Mouse (Mus musculus) heart, embryonic 16.5 days (tissue): ENCODE data around the gene Slc25a33. TPM values are rescaled to one million over a fixed set of nuclear protein-coding genes. Genes with fewer than 3 reads are reported as not detected.
"Not testable (repeated sequence)": the region's sequence is repeated elsewhere in the genome, so short reads cannot be mapped to it uniquely, and the experiment has no call there.

Experiments
- ATAC-seq: fragments of 200-750 bp; cut with Nextera tagmentation; replicated peaks from 2 replicates; pipeline ENCODE4 v1.8.0; 2017; ENCODE audit warnings: moderate number of reproducible peaks; ENCODE audit not compliant: insufficient read depth, low FRiP score; ENCODE audit errors: extremely low read depth
- H3K27ac ChIP-seq: fragments of 300-500 bp; sonication (generic); 2 replicates; pipeline ENCODE4 v1.5.1; 2014; ENCODE audit warnings: mild to moderate bottlenecking, low read length, control low read depth, moderate library complexity
- H3K27me3 ChIP-seq: fragments of 300-500 bp; sonication (generic); 2 replicates; pipeline ENCODE4 v1.6.1; 2014; ENCODE audit warnings: low read length, mixed read lengths; ENCODE audit not compliant: control insufficient read depth, insufficient read depth
- H3K36me3 ChIP-seq: fragments of 300-500 bp; sonication (generic); 2 replicates; pipeline ENCODE4 v1.6.1; 2014; ENCODE audit not compliant: control insufficient read depth, insufficient read depth
- H3K4me1 ChIP-seq: fragments of 300-500 bp; sonication (generic); 2 replicates; pipeline ENCODE4 v1.6.1; 2014; ENCODE audit warnings: low read length, mixed read lengths; ENCODE audit not compliant: control insufficient read depth, insufficient read depth
- H3K4me2 ChIP-seq: fragments of 300-500 bp; sonication (generic); 2 replicates; pipeline ENCODE4 v1.6.1; 2014; ENCODE audit warnings: low read depth, mild to moderate bottlenecking, control low read depth, low read length
- H3K4me3 ChIP-seq: fragments of 300-500 bp; sonication (generic); 2 replicates; pipeline ENCODE4 v1.5.1; 2014; ENCODE audit warnings: mild to moderate bottlenecking, control low read depth, low read length
- H3K9ac ChIP-seq: fragments of 300-500 bp; sonication (generic); 2 replicates; pipeline ENCODE4 v1.6.1; 2014; ENCODE audit warnings: low read length, control low read depth
- H3K9me3 ChIP-seq: fragments of 300-500 bp; sonication (generic); replicated peaks from 2 replicates; pipeline ENCODE4 v1.6.1; 2016; ENCODE audit warnings: low read length; ENCODE audit not compliant: control insufficient read depth
- WGBS: fragments of 180-500 bp; shearing (Covaris S2); extraction: QIAGEN DNeasy Blood & Tissue Kit; methylation state at CpG from one replicate; pipeline ENCODE4 v1.1.7; 2014; 5-methylcytosine and 5-hydroxymethylcytosine counted together
- polyA plus RNA-seq: library from polyadenylated mRNA; unstranded; fragments of >200 nt; fragmentation: Nextera tagmentation; extraction: Ambion mirVana; gene quantifications from 2 replicates; pipeline ENCODE4 v1.2.1, GENCODE M21; 2015

Gene Slc25a33
- polyA plus RNA-seq, 1 experiment from 2014 or later = 6.5 TPM

GRCm38 (mm10) chr4:149752836-149753235 is 21.2 kb downstream of the Slc25a33 start:
- Histone ChIP-seq H3K4me2 (no peak overlapping the region), H3K36me3 (no peaks in the 10 kb centered on the region), H3K4me3 (no peak overlapping the region), H3K9me3 (no peaks in the 10 kb centered on the region), H3K27ac (no peak overlapping the region), H3K9ac (no peak overlapping the region), H3K27me3 (no peaks in the 10 kb centered on the region), H3K4me1 (no peaks in the 10 kb centered on the region)
- ATAC-seq = no peak
- WGBS = 80% methylated on average over 3 of the region's 3 CpGs

DNA sequence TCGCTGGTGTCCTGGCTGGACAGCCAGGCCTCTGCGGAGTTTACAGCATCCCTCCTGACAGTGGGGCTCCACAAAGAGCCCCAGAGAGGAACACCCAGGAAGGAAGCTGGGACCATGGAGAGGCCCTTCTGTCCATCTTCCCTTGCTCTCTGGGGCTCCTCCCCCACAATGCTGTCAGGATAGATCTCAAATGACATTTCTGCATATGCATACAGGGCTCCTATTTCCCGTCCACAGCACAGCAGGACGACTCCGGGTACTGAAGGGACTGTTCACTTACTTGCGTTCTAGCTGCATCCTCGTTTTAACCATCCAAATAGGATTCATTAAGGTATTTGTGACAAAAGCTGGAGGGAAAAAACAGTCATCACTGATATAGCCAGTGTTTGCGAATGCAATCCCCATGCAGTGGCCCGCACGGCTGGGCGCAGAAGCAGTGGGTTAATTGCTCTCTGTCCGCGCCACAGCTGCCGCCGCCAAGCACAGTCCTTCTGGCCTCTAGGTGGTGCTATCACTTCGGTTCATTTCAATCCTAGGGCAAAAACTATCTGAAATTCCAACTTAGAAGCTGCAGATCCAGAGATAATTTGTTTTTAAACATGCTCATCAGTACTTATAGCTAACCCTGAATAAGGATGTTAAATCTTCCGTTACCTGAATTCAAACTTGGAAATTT is 21.8 kb downstream of the Slc25a33 start:
- Histone ChIP-seq H3K9me3 (no peaks in the 10 kb centered on the region), H3K9ac (no peak overlapping the region), H3K4me2 (no peak overlapping the region), H3K36me3 (no peaks in the 10 kb centered on the region), H3K27ac (no peak overlapping the region), H3K4me1 (no peaks in the 10 kb centered on the region), H3K27me3 (no peaks in the 10 kb centered on the region), H3K4me3 (no peak overlapping the region)
- 37% methylated on average over 17 of the region's 17 CpGs for WGBS
- ATAC-seq = no peak

GRCm38 (mm10) chr4:149750671-149751070 is 23.4 kb downstream of the Slc25a33 start:
- Histone ChIP-seq H3K36me3 (no peaks in the 10 kb centered on the region), H3K4me2 (no peak overlapping the region), H3K4me3 (no peak overlapping the region), H3K9me3 (no peaks in the 10 kb centered on the region), H3K4me1 (no peaks in the 10 kb centered on the region), H3K9ac (no peak overlapping the region), H3K27ac (no peak overlapping the region), H3K27me3 (no peaks in the 10 kb centered on the region)
- no peak for ATAC-seq
- 46% methylated on average over 5 of the region's 5 CpGs for WGBS

- not testable (repeated sequence) for ATAC-seq, H3K4me2 ChIP-seq, H3K36me3 ChIP-seq, H3K9me3 ChIP-seq, H3K27me3 ChIP-seq, H3K4me1 ChIP-seq, H3K4me3 ChIP-seq, H3K9ac ChIP-seq, H3K27ac ChIP-seq
- 89% methylated on average over 3 of the region's 3 CpGs for WGBS
These were observed 24.4 kb downstream of the Slc25a33 start for GRCm38 (mm10) chr4:149749663-149750015.

GRCm38 (mm10) chr4:149749003-149749662 is 24.9 kb downstream of the Slc25a33 start:
- Histone ChIP-seq H3K4me1 (no peaks in the 10 kb centered on the region), H3K36me3 (no peaks in the 10 kb centered on the region), H3K4me2 (no peak overlapping the region), H3K4me3 (no peak overlapping the region), H3K9ac (no peak overlapping the region), H3K27me3 (no peaks in the 10 kb centered on the region), H3K27ac (no peak overlapping the region), H3K9me3 (no peaks in the 10 kb centered on the region)
- 89% methylated on average over 18 of the region's 18 CpGs for WGBS
- no peak for ATAC-seq

DNA sequence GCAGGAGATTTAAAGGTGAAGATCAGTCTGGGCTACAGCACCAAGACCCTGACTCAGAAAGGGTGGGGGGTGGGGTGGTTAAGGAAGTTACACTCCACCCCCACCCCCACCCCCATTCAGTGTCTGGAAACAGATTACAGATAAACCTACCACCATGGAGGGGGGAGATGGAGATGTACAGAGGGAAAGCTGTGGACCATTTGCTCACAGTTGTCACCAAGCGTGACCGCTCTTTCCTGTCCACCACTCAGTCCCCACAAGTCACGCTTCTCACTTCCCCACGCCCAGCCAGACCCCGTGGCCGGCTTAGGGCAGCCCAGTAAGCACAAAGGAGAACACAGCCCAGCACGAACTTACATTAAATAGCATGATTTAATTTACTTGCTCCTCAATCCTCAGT is 30.0 kb downstream of the Slc25a33 start:
- ATAC-seq = no peak
- no peak overlapping the region for H3K4me3 ChIP-seq
- no peak overlapping the region for H3K27ac ChIP-seq
- no peaks in the 10 kb centered on the region for H3K9me3 ChIP-seq
- H3K4me2 ChIP-seq = no peak overlapping the region
- 73% methylated on average over 7 of the region's 7 CpGs for WGBS
- H3K36me3 ChIP-seq = no peaks in the 10 kb centered on the region
- H3K9ac ChIP-seq = no peak overlapping the region
- H3K4me1 ChIP-seq = no peaks in the 10 kb centered on the region
- no peaks in the 10 kb centered on the region for H3K27me3 ChIP-seq

GRCm38 (mm10) chr4:149742011-149742530 is 32.0 kb downstream of the Slc25a33 start:
- no peak overlapping the region for H3K4me2 ChIP-seq
- H3K4me3 ChIP-seq = no peak overlapping the region

DNA sequence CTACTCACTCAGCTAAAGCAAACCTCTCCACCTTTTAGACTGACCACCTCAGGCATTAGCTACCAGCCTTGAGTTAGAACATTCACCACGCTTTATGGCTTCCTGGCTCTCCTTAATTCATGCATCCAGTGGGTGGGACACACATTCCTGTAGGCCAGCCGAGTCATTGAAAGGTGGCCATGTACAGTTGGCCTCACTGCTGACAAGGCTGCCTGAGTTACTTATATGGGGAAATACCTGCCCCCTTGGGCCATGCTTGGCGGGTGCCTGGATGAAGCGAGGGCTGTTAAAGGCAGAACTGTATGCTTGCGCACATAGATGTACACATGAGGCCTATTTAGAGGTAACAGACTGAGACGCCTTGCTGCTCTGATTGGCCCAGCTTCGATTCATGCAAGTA is 33.8 kb downstream of the Slc25a33 start:
- no peak overlapping the region for H3K27ac ChIP-seq
- no peaks in the 10 kb centered on the region for H3K27me3 ChIP-seq
- no peak overlapping the region for H3K4me2 ChIP-seq
- H3K36me3 ChIP-seq = no peaks in the 10 kb centered on the region
- no peak overlapping the region for H3K9ac ChIP-seq
- H3K4me1 ChIP-seq = peaks cover 18% of the 10 kb centered on the region
- H3K9me3 ChIP-seq = no peaks in the 10 kb centered on the region
- no peak overlapping the region for H3K4me3 ChIP-seq
- WGBS = 83% methylated on average over 7 of the region's 7 CpGs
- ATAC-seq = no peak

More at GRCm38 (mm10) chr4:149742011-149742530, 32.0 kb downstream of the Slc25a33 start:
- 93% methylated on average over 14 of the region's 14 CpGs for WGBS
- ATAC-seq = no peak
- Histone ChIP-seq H3K36me3 (no peaks in the 10 kb centered on the region), H3K9me3 (no peaks in the 10 kb centered on the region), H3K4me1 (peaks cover under 1% of the 10 kb centered on the region; the same call in 1 of the 2 replicates), H3K27ac (no peak overlapping the region), H3K9ac (no peak overlapping the region), H3K27me3 (no peaks in the 10 kb centered on the region)

DNA sequence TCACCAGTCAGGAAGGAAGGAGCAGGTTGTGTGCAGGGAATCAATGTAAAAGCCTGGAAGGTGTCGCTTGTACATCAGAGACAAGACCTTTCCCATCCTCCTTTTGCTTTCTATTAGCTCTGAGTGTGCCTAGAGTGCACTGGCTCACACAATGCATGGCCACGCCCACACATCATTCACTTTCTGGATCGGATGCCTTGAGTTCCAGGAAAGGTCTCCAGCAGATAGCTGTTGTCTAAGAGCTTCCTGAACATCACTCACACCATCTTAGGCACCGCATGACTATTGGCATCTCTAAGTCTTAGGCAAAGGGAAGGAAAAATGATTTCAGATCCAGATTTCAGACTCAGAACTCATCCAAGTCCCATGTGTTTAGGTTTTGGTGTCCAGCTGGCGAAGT is 34.6 kb downstream of the Slc25a33 start:
- Histone ChIP-seq H3K27ac (no peak overlapping the region), H3K36me3 (no peaks in the 10 kb centered on the region), H3K9ac (no peak overlapping the region), H3K4me3 (no peak overlapping the region), H3K4me1 (peaks cover 26% of the 10 kb centered on the region), H3K9me3 (no peaks in the 10 kb centered on the region), H3K4me2 (no peak overlapping the region), H3K27me3 (no peaks in the 10 kb centered on the region)
- no peak for ATAC-seq
- WGBS = 58% methylated on average over 5 of the region's 5 CpGs
